Mouse (Mus musculus): Measurements from ENCODE around the gene Dtymk.
"Not testable (repeated sequence)": the region's sequence is repeated elsewhere in the genome, so short reads cannot be mapped to it uniquely, and the experiment has no call there.

Gene Dtymk

GRCm38 (mm10) chr1:93803556-93804507 lies 2.1 kb upstream of the Dtymk start, which contains the start of gene Ing5:
Gene Ing5, plus strand, starts transcription at chr1:93803965.
- DNase-seq: peak; percentile 100

- no peak for DNase-seq
Observed at GRCm38 (mm10) chr1:93802771-93803170, 1.0 kb upstream of the Dtymk start.

- no peak for DNase-seq
Observed at GRCm38 (mm10) chr1:93800670-93801503, 847 bp downstream of the Dtymk start.

GRCm38 (mm10) chr1:93795886-93796285 lies 5.8 kb downstream of the Dtymk start:
- no peak for DNase-seq

GRCm38 (mm10) chr1:93794526-93794925 lies 7.2 kb downstream of the Dtymk start:
- DNase-seq: no peak

- DNase-seq: no peak
Observed at GRCm38 (mm10) chr1:93786912-93787311, 14.8 kb downstream of the Dtymk start.

GRCm38 (mm10) chr1:93776686-93777085 lies 25.0 kb downstream of the Dtymk start:
- no peak for DNase-seq

- no peak for DNase-seq
Observed at GRCm38 (mm10) chr1:93769901-93770300, 31.8 kb downstream of the Dtymk start.

GRCm38 (mm10) chr1:93767600-93767999 lies 34.1 kb downstream of the Dtymk start:
- DNase-seq: no peak

GRCm38 (mm10) chr1:93764871-93765591 lies 36.7 kb downstream of the Dtymk start:
- DNase-seq: no peak

GRCm38 (mm10) chr1:93763531-93763930 lies 38.2 kb downstream of the Dtymk start:
- DNase-seq: not testable (repeated sequence)

GRCm38 (mm10) chr1:93760076-93760475 lies 41.7 kb downstream of the Dtymk start:
- no peak for DNase-seq

- DNase-seq: no peak
Observed at GRCm38 (mm10) chr1:93756154-93756553, 45.6 kb downstream of the Dtymk start.

GRCm38 (mm10) chr1:93755618-93756017 lies 46.1 kb downstream of the Dtymk start:
- DNase-seq: no peak

GRCm38 (mm10) chr1:93755291-93755610 lies 46.5 kb downstream of the Dtymk start:
- no peak for DNase-seq

GRCm38 (mm10) chr1:93754573-93755290 lies 47.0 kb downstream of the Dtymk start, which contains the start of gene Thap4:
Gene Thap4, minus strand, starts transcription at chr1:93754864.
- DNase-seq: peak; percentile 88

GRCm38 (mm10) chr1:93753911-93754572 lies 47.7 kb downstream of the Dtymk start:
- no peak for DNase-seq

- DNase-seq: no peak
Observed at GRCm38 (mm10) chr1:93751290-93751689, 50.4 kb downstream of the Dtymk start, which contains the start of gene Atg4b. Gene Atg4b, plus strand, starts transcription at chr1:93751500.

- DNase-seq: no peak
Observed at GRCm38 (mm10) chr1:93748539-93748938, 53.2 kb downstream of the Dtymk start.

- no peak for DNase-seq
Observed at GRCm38 (mm10) chr1:93746179-93746578, 55.6 kb downstream of the Dtymk start.

- DNase-seq: peak; percentile 12
Observed at GRCm38 (mm10) chr1:93742910-93743309, 58.8 kb downstream of the Dtymk start.
